Mouse (Mus musculus): Measurements from ENCODE around the gene Acot3. TPM values are rescaled to one million over a fixed set of nuclear protein-coding genes. Genes with fewer than 3 reads are reported as not detected.
"Not testable (repeated sequence)": the region's sequence is repeated elsewhere in the genome, so short reads cannot be mapped to it uniquely, and the experiment has no call there.

Gene Acot3
- polyA plus RNA-seq, 1 experiment = not detected

DNA sequence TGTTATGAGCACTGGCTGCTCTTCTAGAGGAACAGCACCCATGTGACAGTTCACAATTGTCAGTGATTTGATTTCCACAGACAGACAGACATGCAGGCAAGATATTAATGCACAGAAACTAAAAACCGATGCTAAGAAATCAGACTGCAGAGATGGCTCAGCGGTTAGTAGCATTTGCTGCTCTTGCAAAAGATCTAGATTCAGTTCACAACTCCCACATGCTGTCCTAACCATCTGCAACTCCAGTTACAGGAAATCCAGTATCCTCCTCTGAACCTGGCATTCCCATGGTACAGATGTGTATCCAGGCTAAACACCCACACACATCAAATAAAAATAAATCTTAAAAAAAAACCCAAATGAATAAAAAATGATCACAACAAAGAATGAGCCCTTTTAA lies 19.8 kb downstream of the Acot3 start:
- Histone ChIP-seq H3K27ac (ENCODE audit: control insufficient read depth, insufficient read depth, low read depth, low read length, poor library complexity) (no peak overlapping the region), H3K4me3 (replicated peaks; ENCODE audit: control insufficient read depth, low read depth, low read length) (no peak overlapping the region), H3K4me1 (ENCODE audit: control insufficient read depth, insufficient read depth, low read length) (no peaks in the 10 kb centered on the region)
- WGBS = 82% methylated on average over 2 of the region's 2 CpGs
- TF ChIP-seq POLR2A (IDR thresholded peaks at IDR 0.05; ENCODE audit: borderline replicate concordance, control insufficient read depth, low read depth, low read length) (no peak), CTCF (IDR thresholded peaks at IDR 0.05; ENCODE audit: control insufficient read depth, insufficient read depth, low read length) (no peak)

DNA sequence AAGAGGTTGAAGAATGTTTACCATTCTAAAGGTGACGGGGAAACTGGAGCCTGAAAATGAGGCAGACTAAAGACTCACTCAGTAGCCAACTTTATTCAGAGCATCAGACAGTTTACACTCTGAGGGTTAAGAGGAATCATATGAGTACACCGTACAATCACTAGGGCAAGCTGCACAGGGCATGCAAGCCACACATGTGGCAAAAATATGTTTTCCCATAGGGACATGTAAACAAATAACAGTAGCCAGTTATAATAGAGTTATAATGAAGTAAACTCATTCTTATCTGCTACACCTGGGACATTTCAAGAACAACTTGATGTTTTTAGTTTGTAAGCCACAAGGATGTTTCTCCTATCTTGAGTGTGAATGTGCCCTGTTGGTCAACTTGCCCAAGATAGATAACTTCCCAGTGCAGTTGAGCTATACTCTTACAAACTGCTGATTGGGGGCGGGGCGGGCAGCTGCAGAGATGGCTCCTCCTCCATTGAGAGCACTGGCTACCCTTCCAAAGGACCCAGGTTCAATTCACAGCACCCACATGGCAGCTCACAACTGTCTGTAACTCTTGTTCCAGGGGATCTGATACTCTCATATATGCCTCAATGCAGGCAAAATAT lies 25.5 kb downstream of the Acot3 start:
- no peak for TF ChIP-seq CTCF (IDR thresholded peaks at IDR 0.05; ENCODE audit: control insufficient read depth, insufficient read depth, low read length)
- no peak for TF ChIP-seq POLR2A (IDR thresholded peaks at IDR 0.05; ENCODE audit: borderline replicate concordance, control insufficient read depth, low read depth, low read length)
- Histone ChIP-seq H3K27ac (ENCODE audit: control insufficient read depth, insufficient read depth, low read depth, low read length, poor library complexity) (no peak overlapping the region), H3K4me3 (replicated peaks; ENCODE audit: control insufficient read depth, low read depth, low read length) (no peak overlapping the region), H3K4me1 (ENCODE audit: control insufficient read depth, insufficient read depth, low read length) (no peaks in the 10 kb centered on the region)
- 86% methylated on average over 4 of the region's 4 CpGs for WGBS

DNA sequence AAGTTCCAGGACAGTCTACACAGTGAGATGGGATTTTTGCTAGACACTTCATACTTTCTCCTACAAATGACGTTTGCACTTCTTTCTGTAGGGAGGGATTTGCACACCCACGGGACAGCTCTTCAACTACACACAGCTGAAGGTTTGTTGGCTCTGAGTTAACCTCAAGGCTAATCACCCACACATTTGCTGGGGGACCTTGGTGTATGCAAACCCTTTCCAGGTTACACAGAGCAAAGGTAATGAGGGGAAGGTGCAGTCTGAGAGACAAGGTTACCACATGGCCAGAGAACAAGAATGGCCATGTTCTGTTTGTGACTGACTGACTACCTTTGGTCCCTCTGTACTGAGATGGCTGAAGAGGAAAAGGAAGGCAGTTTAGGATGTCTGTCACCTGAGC lies 31.9 kb downstream of the Acot3 start:
- TF ChIP-seq POLR2A (IDR thresholded peaks at IDR 0.05; ENCODE audit: borderline replicate concordance, control insufficient read depth, low read depth, low read length) (no peak), CTCF (IDR thresholded peaks at IDR 0.05; ENCODE audit: control insufficient read depth, insufficient read depth, low read length) (no peak)
- Histone ChIP-seq H3K27ac (ENCODE audit: control insufficient read depth, insufficient read depth, low read depth, low read length, poor library complexity) (no peak overlapping the region), H3K4me1 (ENCODE audit: control insufficient read depth, insufficient read depth, low read length) (no peaks in the 10 kb centered on the region), H3K4me3 (replicated peaks; ENCODE audit: control insufficient read depth, low read depth, low read length) (no peak overlapping the region)
- WGBS = 82% methylated on average over 2 of the region's 2 CpGs

DNA sequence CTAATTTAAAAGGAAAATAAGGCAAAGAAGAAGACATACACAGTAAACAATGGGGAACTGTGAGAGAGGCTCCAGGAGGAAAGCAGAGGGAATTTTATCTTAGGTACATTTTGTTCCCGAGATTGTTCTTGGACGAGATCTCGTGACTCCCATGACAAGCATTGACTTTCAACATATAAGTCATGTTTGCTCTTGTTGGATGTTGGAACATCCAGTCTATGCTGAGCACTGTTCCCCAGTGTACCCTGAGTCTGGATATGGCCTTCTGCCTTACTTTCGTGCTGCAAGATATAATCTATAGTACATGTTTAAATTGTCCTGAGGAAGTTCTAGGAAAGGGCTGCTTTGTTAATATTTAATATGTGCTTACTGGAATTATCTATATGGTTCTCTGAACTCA lies 32.6 kb downstream of the Acot3 start:
- WGBS = 78% methylated on average over 4 of the region's 4 CpGs
- TF ChIP-seq CTCF (IDR thresholded peaks at IDR 0.05; ENCODE audit: control insufficient read depth, insufficient read depth, low read length) (no peak), POLR2A (IDR thresholded peaks at IDR 0.05; ENCODE audit: borderline replicate concordance, control insufficient read depth, low read depth, low read length) (no peak)
- Histone ChIP-seq H3K27ac (ENCODE audit: control insufficient read depth, insufficient read depth, low read depth, low read length, poor library complexity) (no peak overlapping the region), H3K4me1 (ENCODE audit: control insufficient read depth, insufficient read depth, low read length) (no peaks in the 10 kb centered on the region), H3K4me3 (replicated peaks; ENCODE audit: control insufficient read depth, low read depth, low read length) (no peak overlapping the region)

DNA sequence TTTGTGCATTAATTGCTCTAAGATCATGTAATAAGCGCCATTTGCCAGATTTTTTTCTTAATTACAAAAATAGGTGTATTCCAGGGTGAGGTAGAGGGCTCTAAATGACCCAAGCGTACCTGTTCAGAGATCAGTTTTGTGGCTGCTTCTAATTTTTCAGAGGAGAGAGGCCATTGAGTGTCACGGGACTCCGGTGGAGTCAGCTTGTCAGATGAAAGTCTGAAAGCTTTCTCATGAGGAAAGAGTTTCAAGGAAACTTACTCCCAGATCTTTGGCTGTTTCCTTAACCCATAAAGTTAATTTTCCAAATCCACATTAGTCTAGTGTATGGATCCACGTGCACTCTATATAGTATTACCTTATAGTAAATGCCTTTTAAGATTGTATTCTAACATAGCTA lies 42.7 kb downstream of the Acot3 start:
- not testable (repeated sequence) for H3K4me3 ChIP-seq (replicated peaks; ENCODE audit: control insufficient read depth, low read depth, low read length); H3K4me1 ChIP-seq (ENCODE audit: control insufficient read depth, insufficient read depth, low read length); H3K27ac ChIP-seq (ENCODE audit: control insufficient read depth, insufficient read depth, low read depth, low read length, poor library complexity)
- WGBS = 82% methylated on average over 5 of the region's 5 CpGs

DNA sequence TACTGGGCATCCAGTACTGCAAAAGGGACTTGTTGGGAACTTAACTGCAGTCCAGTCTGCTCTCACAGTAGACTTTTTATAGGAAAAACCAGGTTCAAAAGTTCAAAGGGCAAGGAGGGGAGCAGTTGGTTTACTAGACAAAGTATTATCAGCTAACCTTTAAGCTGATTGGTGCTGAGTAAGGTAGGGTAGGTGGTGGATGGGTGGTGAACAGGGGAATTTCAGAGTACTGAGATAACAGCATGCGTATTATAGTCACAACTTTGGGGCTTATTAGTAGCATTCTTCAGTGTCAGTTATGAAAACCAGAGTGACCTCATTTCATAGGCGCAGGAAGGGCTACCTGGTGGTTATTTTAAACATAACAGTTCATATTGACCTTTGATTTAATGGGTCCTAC lies 47.7 kb downstream of the Acot3 start:
- WGBS = 73% methylated on average over 2 of the region's 2 CpGs
- no peak overlapping the region for H3K4me3 ChIP-seq (replicated peaks; ENCODE audit: control insufficient read depth, low read depth, low read length)
- no peak overlapping the region for H3K27ac ChIP-seq (ENCODE audit: control insufficient read depth, insufficient read depth, low read depth, low read length, poor library complexity)
- H3K4me1 ChIP-seq (ENCODE audit: control insufficient read depth, insufficient read depth, low read length) = no peaks in the 10 kb centered on the region; the same call in 1 of the 2 replicates
- TF ChIP-seq POLR2A (IDR thresholded peaks at IDR 0.05; ENCODE audit: borderline replicate concordance, control insufficient read depth, low read depth, low read length) = no peak

DNA sequence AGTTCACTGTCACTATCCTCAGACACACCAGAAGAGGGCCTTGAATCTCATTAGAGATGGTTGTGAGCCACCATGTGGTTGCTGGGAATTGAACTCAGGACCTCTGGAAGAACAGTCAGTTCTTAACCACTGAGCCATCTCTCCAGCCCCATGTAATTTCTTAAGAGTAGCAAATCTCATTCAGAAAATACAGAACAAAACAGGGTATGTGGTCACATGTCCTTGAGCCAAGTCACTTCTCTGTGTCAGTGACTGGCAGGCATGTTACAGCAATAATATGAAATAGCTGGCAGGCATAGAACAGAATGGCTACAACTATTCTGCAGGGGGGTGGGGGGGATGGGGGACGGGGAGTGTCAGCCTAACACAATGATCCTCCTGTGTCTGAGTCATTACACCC lies 48.1 kb downstream of the Acot3 start:
- no peak overlapping the region for H3K4me3 ChIP-seq (replicated peaks; ENCODE audit: control insufficient read depth, low read depth, low read length)
- TF ChIP-seq POLR2A (IDR thresholded peaks at IDR 0.05; ENCODE audit: borderline replicate concordance, control insufficient read depth, low read depth, low read length) = no peak
- no peak for TF ChIP-seq CTCF (IDR thresholded peaks at IDR 0.05; ENCODE audit: control insufficient read depth, insufficient read depth, low read length)
- H3K27ac ChIP-seq (ENCODE audit: control insufficient read depth, insufficient read depth, low read depth, low read length, poor library complexity) = no peak overlapping the region
- 47% methylated on average over 1 of the region's 1 CpGs for WGBS
- no peaks in the 10 kb centered on the region; the same call in 1 of the 2 replicates for H3K4me1 ChIP-seq (ENCODE audit: control insufficient read depth, insufficient read depth, low read length)

DNA sequence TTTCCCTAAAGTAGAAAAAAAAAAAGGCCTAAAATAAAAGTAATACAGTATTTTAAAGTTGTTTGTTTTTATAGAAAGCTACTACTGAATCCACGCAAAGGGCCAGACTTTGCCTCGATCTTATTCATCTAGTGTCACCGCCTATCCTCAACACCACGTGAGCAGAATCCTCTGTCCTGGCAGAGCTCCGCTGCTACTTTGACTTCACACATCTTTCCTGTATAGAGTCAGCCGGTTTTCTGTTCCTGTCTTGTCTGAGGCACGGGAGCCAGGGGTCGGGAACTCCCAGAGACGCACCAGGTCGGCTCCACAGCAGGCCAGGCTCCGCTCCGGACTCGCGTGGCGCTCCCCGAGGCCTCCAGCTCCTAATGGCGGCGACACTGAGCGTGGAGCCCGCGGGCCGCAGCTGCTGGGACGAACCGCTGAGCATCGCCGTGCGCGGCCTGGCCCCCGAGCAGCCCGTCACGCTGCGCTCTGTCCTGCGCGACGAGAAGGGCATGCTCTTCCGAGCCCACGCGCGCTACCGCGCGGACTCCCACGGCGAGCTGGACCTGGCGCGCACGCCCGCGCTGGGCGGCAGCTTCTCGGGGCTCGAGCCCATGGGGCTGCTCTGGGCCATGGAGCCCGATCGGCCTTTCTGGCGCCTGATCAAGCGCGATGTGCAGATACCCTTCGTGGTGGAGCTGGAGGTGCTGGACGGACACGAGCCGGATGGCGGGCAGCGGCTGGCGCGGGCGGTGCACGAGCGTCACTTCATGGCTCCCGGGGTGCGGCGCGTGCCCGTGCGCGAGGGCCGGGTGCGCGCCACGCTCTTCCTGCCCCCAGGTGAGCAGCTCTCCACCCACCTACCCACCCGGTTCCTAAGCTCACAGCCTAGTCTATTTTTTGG lies 48.9 kb downstream of the Acot3 start, which contains the start of gene Acot6:
TSS of gene Acot6 (plus strand) at position 51 of the 889 bp plus-strand sequence.
- H3K4me3 ChIP-seq (replicated peaks; ENCODE audit: control insufficient read depth, low read depth, low read length) = peak within 1 kb of the TSS; percentile 61
- not testable (repeated sequence) for H3K4me1 ChIP-seq (ENCODE audit: control insufficient read depth, insufficient read depth, low read length); H3K27ac ChIP-seq (ENCODE audit: control insufficient read depth, insufficient read depth, low read depth, low read length, poor library complexity)
- 1% methylated on average over 80 of the region's 80 CpGs for WGBS
- 0 out of 2 replicates have a peak, but pooled peaks have one; percentile 15 for TF ChIP-seq POLR2A (IDR thresholded peaks at IDR 0.05; ENCODE audit: borderline replicate concordance, control insufficient read depth, low read depth, low read length)

All from bone marrow, adult 2 months (tissue).